Mouse (Mus musculus): ENCODE measurements around the gene Psma6. TPM values are rescaled to one million over a fixed set of nuclear protein-coding genes. Genes with fewer than 3 reads are reported as not detected.

Gene Psma6
- total and polyA plus RNA-seq, 3 experiments, result 255 to 309 TPM; not detected in 1

GRCm38 (mm10) chr12:55422057-55422456, 38.0 kb downstream of the Psma6 start:
- H3K27me3 ChIP-seq (ENCODE audit: control insufficient read depth in 1 of 2, insufficient read depth in 2 of 2, low read length in 2 of 2), result no peaks in the 10 kb centered on the region
- no peak overlapping the region for H3K4me3 ChIP-seq (ENCODE audit: control insufficient read depth in 1 of 2, insufficient read depth in 1 of 2, low read depth in 2 of 2, low read length in 2 of 2)
- DNase-seq (ENCODE audit: low read depth, low spot score), result no peak
- no peaks in the 10 kb centered on the region for H3K79me2 ChIP-seq (ENCODE audit: control insufficient read depth, insufficient read depth, low read length, poor library complexity)
- H3K27ac ChIP-seq (ENCODE audit: control insufficient read depth, low read depth, low read length), result no peak overlapping the region
- H3K36me3 ChIP-seq (ENCODE audit: control insufficient read depth in 1 of 2, insufficient read depth in 2 of 2, low read length in 2 of 2), result peaks cover 0 to 14% of the 10 kb centered on the region in 2 experiments; a peak in 2 of 4 replicates
- no peak overlapping the region for H3K9ac ChIP-seq (ENCODE audit: control insufficient read depth, low read depth, low read length, poor library complexity, severe bottlenecking)
- no peak for TF ChIP-seq ZKSCAN1 (IDR thresholded peaks at IDR 0.05; ENCODE audit: low read depth, low read length)
- no peak for TF ChIP-seq CHD1 (IDR thresholded peaks at IDR 0.05; ENCODE audit: low read depth, low read length)
- TF ChIP-seq SMC3 (IDR thresholded peaks at IDR 0.05; ENCODE audit: low read depth, low read length), result no peak
- TF ChIP-seq E2F4 (IDR thresholded peaks at IDR 0.05; ENCODE audit: borderline replicate concordance, low read depth, low read length), result no peak
- no peak for TF ChIP-seq RAD21 (IDR thresholded peaks at IDR 0.05; ENCODE audit: low read depth, low read length)
- no peak for TF ChIP-seq SIN3A (IDR thresholded peaks at IDR 0.05; ENCODE audit: low read length)
- no peak for TF ChIP-seq POLR2A (IDR thresholded peaks at IDR 0.05; ENCODE audit: control insufficient read depth in 1 of 2, insufficient read depth in 1 of 2, low read depth in 1 of 2, low read length in 2 of 2, poor library complexity in 1 of 2)
- H3K4me1 ChIP-seq (ENCODE audit: control insufficient read depth in 1 of 2, insufficient read depth in 2 of 2, low read length in 2 of 2), result no peaks in the 10 kb centered on the region
- no peaks in the 10 kb centered on the region for H3K9me3 ChIP-seq (replicated peaks; ENCODE audit: insufficient read depth, low read length)

GRCm38 (mm10) chr12:55426300-55426699, 42.3 kb downstream of the Psma6 start:
- Histone ChIP-seq H3K27ac (ENCODE audit: control insufficient read depth, low read depth, low read length) (no peak overlapping the region), H3K79me2 (ENCODE audit: control insufficient read depth, insufficient read depth, low read length, poor library complexity) (no peaks in the 10 kb centered on the region), H3K27me3 (ENCODE audit: control insufficient read depth in 1 of 2, insufficient read depth in 2 of 2, low read length in 2 of 2) (no peaks in the 10 kb centered on the region), H3K4me3 (ENCODE audit: control insufficient read depth in 1 of 2, insufficient read depth in 1 of 2, low read depth in 2 of 2, low read length in 2 of 2) (no peak overlapping the region), H3K9ac (ENCODE audit: control insufficient read depth, low read depth, low read length, poor library complexity, severe bottlenecking) (no peak overlapping the region), H3K36me3 (ENCODE audit: control insufficient read depth in 1 of 2, insufficient read depth in 2 of 2, low read length in 2 of 2) (no peaks in the 10 kb centered on the region), H3K9me3 (replicated peaks; ENCODE audit: insufficient read depth, low read length) (no peaks in the 10 kb centered on the region), H3K4me1 (ENCODE audit: control insufficient read depth in 1 of 2, insufficient read depth in 2 of 2, low read length in 2 of 2) (no peaks in the 10 kb centered on the region)
- DNase-seq (ENCODE audit: low read depth, low spot score), result no peak
- no peak for TF ChIP-seq MAFK (IDR thresholded peaks at IDR 0.05; ENCODE audit: borderline replicate concordance, low read depth, low read length)
- no peak for TF ChIP-seq ZMIZ1 (IDR thresholded peaks at IDR 0.05; ENCODE audit: low read depth, low read length)
- no peak for TF ChIP-seq MAZ (IDR thresholded peaks at IDR 0.05; ENCODE audit: low read depth, low read length)
- no peak for TF ChIP-seq RCOR1 (IDR thresholded peaks at IDR 0.05; ENCODE audit: low read depth, low read length)
- TF ChIP-seq GABPA (IDR thresholded peaks at IDR 0.05; ENCODE audit: low read depth, low read length), result no peak
- TF ChIP-seq NELFE (IDR thresholded peaks at IDR 0.05; ENCODE audit: low read depth, low read length), result no peak
- TF ChIP-seq TAL1 (IDR thresholded peaks at IDR 0.05; ENCODE audit: low read length), result no peak
- TF ChIP-seq POLR2AphosphoS5 (IDR thresholded peaks at IDR 0.05; ENCODE audit: borderline replicate concordance, low read depth, low read length), result no peak
- TF ChIP-seq HCFC1 (IDR thresholded peaks at IDR 0.05; ENCODE audit: low read depth, low read length), result no peak
- TF ChIP-seq TCF12 (IDR thresholded peaks at IDR 0.05; ENCODE audit: low read depth, low read length), result no peak
- no peak for TF ChIP-seq ZC3H11A (IDR thresholded peaks at IDR 0.05; ENCODE audit: low read depth, low read length)
- TF ChIP-seq ZNF384 (IDR thresholded peaks at IDR 0.05; ENCODE audit: low read depth, low read length), result no peak
- TF ChIP-seq GATA1 (IDR thresholded peaks at IDR 0.05; ENCODE audit: low read depth, low read length), result no peak
- TF ChIP-seq UBTF (IDR thresholded peaks at IDR 0.05; ENCODE audit: borderline replicate concordance, insufficient read depth, low read depth, low read length), result no peak
- TF ChIP-seq USF1 (IDR thresholded peaks at IDR 0.05; ENCODE audit: low read depth, low read length), result no peak
- TF ChIP-seq POLR2A (IDR thresholded peaks at IDR 0.05; ENCODE audit: control insufficient read depth in 1 of 2, insufficient read depth in 1 of 2, low read depth in 1 of 2, low read length in 2 of 2, poor library complexity in 1 of 2), result no peak
- no peak for TF ChIP-seq NRF1 (IDR thresholded peaks at IDR 0.05; ENCODE audit: insufficient read depth, low read depth, low read length, poor library complexity, severe bottlenecking)

All from MEL (cell line).